Mouse (Mus musculus) CH12.LX (cell line): ENCODE results near the gene 9430015G10Rik. TPM values are rescaled to one million over a fixed set of nuclear protein-coding genes. Genes with fewer than 3 reads are reported as not detected.

ENCODE experiments used
- DNase-seq: peaks from one replicate; pipeline ENCODE4 v3.0.0-alpha.2; 2013; ENCODE audit errors: extremely low read depth
- H3K27ac ChIP-seq: 2 replicates; pipeline ENCODE4 v1.5.1; 2012; ENCODE audit warnings: low read depth, mild to moderate bottlenecking, control low read depth, moderate library complexity; ENCODE audit not compliant: insufficient read depth
- H3K27me3 ChIP-seq: replicated peaks from 2 replicates; pipeline ENCODE3; 2012; ENCODE audit warnings: inconsistent platforms
- H3K36me3 ChIP-seq, 2 experiments: replicated peaks in 1 of 2; 2 replicates each; pipeline versions ENCODE3 to v1.6.1; 2012; ENCODE audit warnings: inconsistent platforms in 1 of 2, low read length in 1 of 2, mild to moderate bottlenecking in 1 of 2, mixed read lengths in 1 of 2, moderate library complexity in 1 of 2; ENCODE audit not compliant: control insufficient read depth in 1 of 2, insufficient read depth in 1 of 2
- H3K4me1 ChIP-seq, 2 experiments: 2 replicates each; pipeline ENCODE4 v1.6.1; 2012; ENCODE audit warnings: inconsistent platforms in 1 of 2, moderate library complexity in 1 of 2; ENCODE audit not compliant: insufficient read depth in 2 of 2, control insufficient read depth in 1 of 2
- H3K4me2 ChIP-seq: 2 replicates; pipeline ENCODE4 v1.6.1; 2012; ENCODE audit warnings: low read depth, mild to moderate bottlenecking, control low read depth; ENCODE audit not compliant: poor library complexity, insufficient read depth, severe bottlenecking
- H3K4me3 ChIP-seq, 3 experiments: fragments of 150-350 bp in 1 of 3; sonication (generic) in 1 of 3; replicated peaks in 1 of 3; 2 replicates each; pipeline versions ENCODE3 to v1.5.1; 2011 to 2012; ENCODE audit warnings: low read depth in 2 of 3, low read length in 2 of 3, mild to moderate bottlenecking in 2 of 3, moderate library complexity in 2 of 3, control low read depth in 1 of 3, improper control_type of control experiment in 1 of 3, inconsistent platforms in 1 of 3, mixed read lengths in 1 of 3; ENCODE audit not compliant: poor library complexity in 1 of 3
- H3K79me2 ChIP-seq: replicated peaks from 2 replicates; pipeline ENCODE4 v1.6.1; 2012; ENCODE audit warnings: mild to moderate bottlenecking, moderate library complexity; ENCODE audit not compliant: control insufficient read depth, poor library complexity, insufficient read depth, severe bottlenecking; ENCODE audit errors: extremely low read depth
- H3K9ac ChIP-seq: 2 replicates; pipeline ENCODE4 v1.6.1; 2012; ENCODE audit warnings: low read depth, mild to moderate bottlenecking, control low read depth, moderate library complexity; ENCODE audit not compliant: insufficient read depth
- H3K9me3 ChIP-seq: replicated peaks from 2 replicates; pipeline ENCODE3; 2012; ENCODE audit warnings: low read length, inconsistent platforms, mixed read lengths
- BHLHE40 ChIP-seq: IDR thresholded peaks from 2 replicates; pipeline ENCODE4 v1.6.1; 2011; ENCODE audit warnings: mild to moderate bottlenecking, low read depth, low read length, improper control_type of control experiment
- CHD1 ChIP-seq: IDR thresholded peaks from 2 replicates; pipeline ENCODE4 v1.6.1; 2012; ENCODE audit warnings: low read depth, low read length, improper control_type of control experiment, inconsistent platforms
- CHD2 ChIP-seq: IDR thresholded peaks from 2 replicates; pipeline ENCODE4 v1.6.1; 2011; ENCODE audit warnings: low read length, improper control_type of control experiment
- E2F4 ChIP-seq: IDR thresholded peaks from 2 replicates; pipeline ENCODE4 v1.6.1; 2011; ENCODE audit warnings: low read depth, low read length, improper control_type of control experiment; ENCODE audit not compliant: insufficient replicate concordance
- ELF1 ChIP-seq: IDR thresholded peaks from 2 replicates; pipeline ENCODE4 v1.6.1; 2014; ENCODE audit warnings: low read depth, mild to moderate bottlenecking, inconsistent platforms, low read length, improper control_type of control experiment
- EP300 ChIP-seq: IDR thresholded peaks from 2 replicates; pipeline ENCODE4 v1.6.1; 2011; ENCODE audit warnings: low read length, improper control_type of control experiment
- HCFC1 ChIP-seq: IDR thresholded peaks from 2 replicates; pipeline ENCODE4 v1.6.1; 2012; ENCODE audit warnings: low read depth, mild to moderate bottlenecking, inconsistent platforms, low read length, improper control_type of control experiment
- IRF4 ChIP-seq: IDR thresholded peaks from 2 replicates; pipeline ENCODE4 v1.6.1; 2014; ENCODE audit warnings: low read depth, mild to moderate bottlenecking, inconsistent platforms, low read length, improper control_type of control experiment
- JUN ChIP-seq: IDR thresholded peaks from 2 replicates; pipeline ENCODE4 v1.6.1; 2011; ENCODE audit warnings: low read depth, mild to moderate bottlenecking, low read length, improper control_type of control experiment, moderate library complexity; ENCODE audit not compliant: insufficient read depth
- MAX ChIP-seq: IDR thresholded peaks from 2 replicates; pipeline ENCODE4 v1.6.1; 2011; ENCODE audit warnings: low read length, improper control_type of control experiment
- MAZ ChIP-seq: IDR thresholded peaks from 2 replicates; pipeline ENCODE4 v1.6.1; 2012; ENCODE audit warnings: low read depth, mild to moderate bottlenecking, inconsistent platforms, low read length, improper control_type of control experiment, moderate library complexity
- MEF2A ChIP-seq: IDR thresholded peaks from 2 replicates; pipeline ENCODE4 v1.6.1; 2014; ENCODE audit warnings: low read depth, mild to moderate bottlenecking, inconsistent platforms, low read length, improper control_type of control experiment, borderline replicate concordance
- MXI1 ChIP-seq: IDR thresholded peaks from 2 replicates; pipeline ENCODE4 v1.6.1; 2011; ENCODE audit warnings: mild to moderate bottlenecking, low read depth, low read length, improper control_type of control experiment
- NELFE ChIP-seq: IDR thresholded peaks from 2 replicates; pipeline ENCODE4 v1.6.1; 2011; ENCODE audit warnings: low read depth, low read length, improper control_type of control experiment
- NRF1 ChIP-seq: IDR thresholded peaks from 2 replicates; pipeline ENCODE4 v1.6.1; 2014; ENCODE audit warnings: low read depth, mild to moderate bottlenecking, inconsistent platforms, low read length, improper control_type of control experiment, moderate library complexity
- POLR2AphosphoS2 ChIP-seq: IDR thresholded peaks from 2 replicates; pipeline ENCODE4 v1.6.1; 2011; ENCODE audit warnings: low read depth, low read length, improper control_type of control experiment
- RAD21 ChIP-seq: IDR thresholded peaks from 2 replicates; pipeline ENCODE4 v1.6.1; 2011; ENCODE audit warnings: low read depth, mild to moderate bottlenecking, low read length, improper control_type of control experiment, moderate library complexity
- SMC3 ChIP-seq: IDR thresholded peaks from 2 replicates; pipeline ENCODE4 v1.6.1; 2011; ENCODE audit warnings: low read depth, low read length, improper control_type of control experiment
- TCF12 ChIP-seq: IDR thresholded peaks from 2 replicates; pipeline ENCODE4 v1.6.1; 2014; ENCODE audit warnings: low read depth, mild to moderate bottlenecking, inconsistent platforms, low read length, improper control_type of control experiment
- UBTF ChIP-seq: IDR thresholded peaks from 2 replicates; pipeline ENCODE4 v1.6.1; 2012; ENCODE audit warnings: low read depth, mild to moderate bottlenecking, inconsistent platforms, low read length, improper control_type of control experiment, moderate library complexity
- USF1 ChIP-seq: IDR thresholded peaks from 2 replicates; pipeline ENCODE4 v1.6.1; 2014; ENCODE audit warnings: low read depth, mild to moderate bottlenecking, inconsistent platforms, low read length, improper control_type of control experiment
- USF2 ChIP-seq: conservative IDR thresholded peaks from 2 replicates; pipeline ENCODE4 v1.6.1; 2011; ENCODE audit warnings: low read depth, low read length, improper control_type of control experiment
- ZC3H11A ChIP-seq: IDR thresholded peaks from 2 replicates; pipeline ENCODE4 v1.6.1; 2012; ENCODE audit warnings: low read depth, mild to moderate bottlenecking, inconsistent platforms, low read length, improper control_type of control experiment
- ZMIZ1 ChIP-seq: IDR thresholded peaks from 2 replicates; pipeline ENCODE4 v1.6.1; 2012; ENCODE audit warnings: low read depth, mild to moderate bottlenecking, inconsistent platforms, low read length, improper control_type of control experiment
- dilution Hi-C: fragments of 300-500 bp; cut with MboI; formaldehyde crosslinking; loops from 2 replicates; pipeline ENCODE4 v1.14.3; 2020; ENCODE audit warnings: low sequenced_read_pairs; ENCODE audit not compliant: extremely low pct_unique_long_range_greater_than_20kb, extremely low pct_ligation_motif_present
- in situ Hi-C: fragments of 300-500 bp; cut with MboI; formaldehyde crosslinking; loops from 3 replicates; pipeline ENCODE4 v1.14.3; 2019; ENCODE audit warnings: low sequenced_read_pairs, low pct_ligation_motif_present, low pct_unique_long_range_greater_than_20kb, mixed read lengths
- polyA plus RNA-seq: library from polyadenylated mRNA; unstranded; fragments of >175 nt; gene quantifications from 2 replicates; pipeline ENCODE4 v1.2.1, GENCODE M21; 2012; ENCODE audit warnings: low read depth; ENCODE audit not compliant: insufficient read length
- total RNA-seq, 2 experiments: library from RNA; depleted of rRNA; stranded (reverse); fragments of 300-350 nt in 1 of 2; fragments of >200 nt in 1 of 2; gene quantifications; 2 replicates each; pipeline ENCODE4 v1.2.3; 2012 to 2014

Gene 9430015G10Rik
- total and polyA plus RNA-seq, 3 experiments = 29.8 to 37.7 (median 29.8) TPM

- TF ChIP-seq IRF4 (no peak), RAD21 (no peak; the same call in 1 of the 2 replicates), USF2 (no peak), MEF2A (no peak), USF1 (no peak), MAX (no peak), EP300 (no peak), BHLHE40 (no peak), ZC3H11A (no peak), SMC3 (no peak), NRF1 (no peak), MXI1 (no peak), TCF12 (no peak), HCFC1 (no peak), JUN (no peak)
- dilution Hi-C loops = no loop called here
- H3K79me2 ChIP-seq = no peaks in the 10 kb centered on the region
- peaks cover 0 to 4% of the 10 kb centered on the region in 2 experiments for H3K36me3 ChIP-seq
- peak overlapping the region; percentile 10; the same call in 1 of the 2 replicates for H3K9ac ChIP-seq
- peak overlapping the region; percentile 69 for H3K27ac ChIP-seq
- H3K9me3 ChIP-seq = no peaks in the 10 kb centered on the region
- no peaks in the 10 kb centered on the region for H3K27me3 ChIP-seq
- peaks cover 19 to 68% of the 10 kb centered on the region in 2 experiments for H3K4me1 ChIP-seq
- H3K4me3 ChIP-seq = peak overlapping the region in 1 of 3 experiments; percentile 22
- peak overlapping the region; percentile 23 for H3K4me2 ChIP-seq
- DNase-seq = peak; percentile 75
- in situ Hi-C loops = no loop called here
These were observed 39.1 kb upstream of the 9430015G10Rik start for GRCm38 (mm10) chr4:156070716-156071115.

- Histone ChIP-seq H3K27me3 (no peaks in the 10 kb centered on the region), H3K4me3 (no peak overlapping the region), H3K27ac (no peak overlapping the region), H3K36me3 (peaks cover 0 to 1% of the 10 kb centered on the region in 2 experiments), H3K79me2 (no peaks in the 10 kb centered on the region), H3K9ac (no peak overlapping the region), H3K9me3 (no peaks in the 10 kb centered on the region), H3K4me2 (no peak overlapping the region), H3K4me1 (peaks cover 0 to 35% of the 10 kb centered on the region in 2 experiments; a peak in 2 of 4 replicates)
- in situ Hi-C loops = no loop called here
- DNase-seq = no peak
- dilution Hi-C loops = no loop called here
- TF ChIP-seq MAX = no peak
- no peak for TF ChIP-seq CHD1
- no peak for TF ChIP-seq HCFC1
- TF ChIP-seq CHD2 = no peak
- TF ChIP-seq MXI1 = no peak
- TF ChIP-seq USF2 = no peak
- no peak for TF ChIP-seq JUN
- no peak for TF ChIP-seq SMC3
- TF ChIP-seq POLR2AphosphoS2 = no peak
- TF ChIP-seq ELF1 = no peak
- TF ChIP-seq MAZ = no peak
- no peak for TF ChIP-seq USF1
- TF ChIP-seq E2F4 = no peak
- no peak for TF ChIP-seq ZMIZ1
- no peak for TF ChIP-seq NELFE
- TF ChIP-seq RAD21 = no peak
- TF ChIP-seq UBTF = no peak
- no peak for TF ChIP-seq ZC3H11A
- no peak for TF ChIP-seq EP300
- TF ChIP-seq MEF2A = no peak
These were observed 32.8 kb upstream of the 9430015G10Rik start for GRCm38 (mm10) chr4:156076911-156077382.
